Mouse (Mus musculus): ENCODE data around the gene Eef1b2.
A peak's percentile ranks its signal among the peaks of the same experiment; 100 is the strongest.

Gene Eef1b2

DNA sequence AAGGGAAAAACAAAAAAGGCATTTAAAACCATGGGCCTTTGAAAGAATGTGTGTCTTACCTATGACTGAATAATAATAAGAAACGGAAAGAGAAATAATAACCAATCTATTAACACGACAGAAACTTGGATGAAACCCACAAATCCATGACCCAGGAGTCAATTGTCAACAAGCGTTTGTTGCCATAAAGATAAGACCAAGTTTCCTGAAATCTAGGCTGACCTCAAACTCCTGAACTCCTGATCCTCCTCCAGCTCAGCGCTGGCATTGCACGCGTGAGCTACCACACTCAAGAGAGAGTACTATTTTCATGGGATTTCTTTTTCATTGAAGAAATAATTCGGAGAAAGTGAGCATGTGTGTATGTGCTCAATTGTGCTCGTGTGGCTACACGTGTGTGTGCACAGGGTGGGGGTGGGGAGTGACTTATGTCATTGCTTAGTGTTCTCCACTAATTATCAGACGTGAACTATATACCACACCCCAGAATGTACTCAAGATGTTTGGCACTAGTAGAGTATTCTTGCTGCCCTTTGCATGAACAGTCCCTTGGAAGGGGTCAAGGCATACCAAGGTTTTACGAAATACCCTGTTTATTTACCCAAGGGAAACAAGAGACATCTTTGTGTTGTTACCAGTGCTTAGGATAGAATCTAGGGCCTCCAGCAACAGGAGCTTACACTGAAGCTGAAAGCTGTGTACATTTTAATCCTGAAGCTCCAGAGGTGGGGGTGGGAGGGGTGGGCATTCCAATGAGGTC lies 15.9 kb downstream of the Eef1b2 start:
- no peak for DNase-seq (ENCODE audit: low read depth, low spot score)

DNA sequence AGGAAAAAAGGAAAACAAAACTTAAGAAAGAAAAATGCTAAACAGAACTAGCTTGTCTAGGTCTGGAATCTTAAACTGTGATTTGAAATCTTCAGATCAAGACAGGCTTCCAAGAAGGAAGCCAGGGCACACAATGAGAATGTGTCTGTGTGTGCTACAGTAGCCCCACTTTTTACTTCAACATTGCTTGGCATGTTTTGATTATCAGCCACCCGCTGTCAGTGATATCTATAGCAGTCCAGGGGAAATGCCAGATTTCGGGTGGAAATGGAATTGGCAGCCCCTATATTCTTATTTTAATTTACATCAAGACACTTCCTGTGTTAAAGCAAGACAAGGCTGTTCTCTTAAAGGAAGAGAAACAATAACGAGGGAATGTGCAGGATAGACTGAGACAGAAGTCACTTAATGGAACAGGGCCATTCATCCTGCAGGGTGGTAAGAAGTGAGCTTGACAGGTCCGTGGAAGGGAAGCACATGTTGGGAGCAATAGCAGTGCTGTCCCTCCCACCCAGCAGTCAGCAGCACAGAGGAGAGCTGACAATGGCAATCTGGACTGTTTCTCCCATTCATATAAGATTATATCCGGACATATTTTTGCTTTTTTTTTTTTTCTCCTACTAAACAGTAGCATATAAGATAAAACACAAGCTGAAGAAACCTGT lies 19.4 kb downstream of the Eef1b2 start:
- no peak for DNase-seq (ENCODE audit: low read depth, low spot score)

DNA sequence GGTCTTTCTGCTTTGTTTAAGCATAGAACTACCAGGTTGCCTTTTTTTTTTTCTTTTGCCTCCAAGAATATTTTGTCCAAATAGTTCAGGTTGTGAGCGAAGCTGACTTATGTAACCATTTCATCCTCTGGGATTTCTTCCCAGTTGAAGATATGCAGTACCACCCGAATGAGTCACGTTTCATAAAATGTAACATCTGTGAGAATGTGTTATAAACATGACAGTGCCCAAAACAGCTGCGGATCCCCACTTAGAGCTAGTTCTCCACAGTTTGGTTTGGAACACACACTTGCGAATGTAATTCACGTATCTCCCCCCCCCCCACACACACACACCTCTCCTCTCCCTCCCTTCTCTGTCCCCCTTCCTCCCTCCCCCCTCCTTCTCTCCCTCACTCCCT lies 22.8 kb downstream of the Eef1b2 start:
- no peak for DNase-seq (ENCODE audit: low read depth, low spot score)

DNA sequence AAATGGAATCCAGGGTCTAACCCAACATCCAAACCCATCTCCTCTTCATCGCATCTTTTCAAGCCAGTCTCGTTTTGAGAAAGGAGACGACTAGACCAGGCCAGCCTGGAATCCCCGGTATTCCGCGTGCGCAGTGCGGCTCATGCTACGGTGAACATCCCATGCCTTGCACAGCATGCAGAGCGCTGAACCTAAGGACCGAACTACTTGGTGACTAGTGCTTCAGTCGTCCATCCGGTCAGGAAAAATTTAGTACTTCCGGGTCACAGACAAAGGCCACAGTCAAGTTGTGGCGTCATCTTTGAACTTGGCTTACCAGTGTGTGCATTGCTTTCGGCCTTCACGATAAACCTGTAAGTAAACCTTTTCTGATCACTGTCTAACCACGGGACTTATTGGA lies 23.7 kb downstream of the Eef1b2 start:
- DNase-seq (ENCODE audit: low read depth, low spot score) = peak; percentile 83

DNA sequence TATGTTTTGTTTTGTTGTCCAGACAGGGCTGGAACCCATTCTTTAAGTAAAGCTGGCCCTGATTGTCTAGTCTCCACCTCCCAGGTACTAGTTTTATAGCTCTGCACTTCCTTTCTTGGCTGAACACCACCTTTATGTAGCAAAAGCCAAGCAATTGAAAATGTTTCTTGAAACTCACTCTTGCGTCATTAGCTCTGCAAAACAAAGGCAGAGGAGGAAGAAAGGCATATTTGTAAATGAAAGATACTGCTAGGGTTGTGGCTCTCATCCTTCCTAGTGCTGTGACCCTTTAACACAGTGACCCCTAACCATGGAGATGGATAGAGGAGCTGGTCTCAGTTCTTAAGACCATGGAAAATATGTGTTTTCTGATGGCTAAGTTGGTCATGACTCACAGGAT lies 25.0 kb downstream of the Eef1b2 start:
- DNase-seq (ENCODE audit: low read depth, low spot score) = no peak

DNA sequence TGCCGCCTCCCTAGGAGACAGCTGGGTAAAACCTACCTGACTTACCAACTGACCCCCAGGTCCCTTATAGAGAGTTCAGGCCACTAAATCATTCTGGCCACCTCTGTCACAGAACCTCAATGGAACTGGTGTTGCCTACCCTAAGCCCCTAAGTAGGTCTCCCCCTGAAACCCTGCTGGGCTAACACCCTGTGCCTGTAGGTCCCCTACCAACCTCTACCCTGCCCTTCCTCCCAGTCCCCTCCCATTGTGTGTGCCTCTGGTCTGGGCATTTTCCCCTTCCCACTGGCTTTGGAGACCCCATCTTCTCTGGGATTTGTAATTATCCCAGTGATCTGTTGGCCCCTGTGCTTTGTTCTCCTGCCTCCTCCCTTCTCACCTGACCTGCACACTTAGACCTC lies 26.8 kb downstream of the Eef1b2 start:
- DNase-seq (ENCODE audit: low read depth, low spot score) = no peak

DNA sequence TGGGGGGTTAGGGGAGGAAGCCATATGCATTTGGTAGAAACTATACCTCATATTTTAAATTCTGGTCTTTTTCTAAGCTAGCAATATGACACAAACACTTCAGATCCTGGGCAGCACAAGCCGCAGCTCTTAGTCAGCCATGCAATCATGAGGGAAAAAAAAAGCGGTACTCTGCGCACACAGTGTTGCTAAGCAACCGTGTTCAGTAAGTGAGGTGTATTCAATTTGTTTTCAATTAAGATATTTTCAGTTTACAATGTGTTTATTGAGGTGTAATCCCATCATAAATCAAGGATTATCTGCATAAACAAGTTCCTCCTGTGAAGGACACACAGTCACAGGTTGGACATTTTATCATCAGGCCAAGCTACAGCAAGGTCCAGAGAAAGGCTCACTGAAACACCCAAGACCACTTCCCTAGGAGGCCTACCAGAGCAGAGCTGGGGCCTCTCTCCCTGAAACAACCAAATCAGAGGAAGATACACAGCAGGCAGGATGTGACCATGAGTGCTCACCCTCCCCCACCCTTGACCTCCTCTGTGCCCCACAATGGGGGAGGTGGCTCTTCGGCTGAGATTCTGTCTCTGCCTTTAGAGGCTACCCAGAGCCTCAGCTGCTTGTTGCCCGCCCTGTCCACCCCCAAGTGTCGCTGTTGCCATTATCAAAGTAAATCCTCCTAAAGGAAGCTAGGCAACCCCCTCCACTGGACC lies 27.5 kb downstream of the Eef1b2 start:
- DNase-seq (ENCODE audit: low read depth, low spot score) = no peak

DNA sequence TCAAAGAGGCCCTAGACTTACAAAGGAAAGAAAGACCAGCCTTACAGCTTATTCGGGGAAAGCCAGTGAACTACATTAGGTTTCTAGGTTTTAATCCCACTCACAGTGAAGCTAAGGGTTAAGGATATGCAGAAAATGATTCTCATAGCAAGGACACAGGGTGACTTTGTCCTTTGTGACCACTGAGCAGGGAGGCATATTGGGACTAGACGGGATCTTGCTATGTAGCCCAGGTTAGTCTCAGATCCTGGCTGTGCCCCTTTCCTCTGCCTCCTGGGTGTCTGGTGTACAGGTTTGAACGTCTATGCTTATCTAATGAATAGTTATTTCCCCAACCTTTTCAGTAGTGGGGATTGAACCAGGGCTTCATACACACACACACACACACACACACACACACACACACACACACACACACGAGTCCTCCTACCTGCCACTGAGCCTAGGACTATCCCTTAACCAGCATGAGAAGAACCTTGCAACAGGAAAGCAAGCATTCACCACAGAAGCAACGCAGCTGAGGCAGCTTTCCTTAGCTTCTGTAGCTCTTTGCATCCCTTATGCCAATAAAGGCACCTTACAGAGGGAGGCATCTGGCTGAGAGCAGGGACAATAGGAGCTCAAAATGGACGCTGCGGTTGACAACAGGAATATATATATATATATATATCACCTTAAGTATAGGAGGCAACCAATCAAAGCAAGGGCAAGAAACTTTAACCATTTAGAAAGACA lies 28.2 kb downstream of the Eef1b2 start:
- no peak for DNase-seq (ENCODE audit: low read depth, low spot score)

DNA sequence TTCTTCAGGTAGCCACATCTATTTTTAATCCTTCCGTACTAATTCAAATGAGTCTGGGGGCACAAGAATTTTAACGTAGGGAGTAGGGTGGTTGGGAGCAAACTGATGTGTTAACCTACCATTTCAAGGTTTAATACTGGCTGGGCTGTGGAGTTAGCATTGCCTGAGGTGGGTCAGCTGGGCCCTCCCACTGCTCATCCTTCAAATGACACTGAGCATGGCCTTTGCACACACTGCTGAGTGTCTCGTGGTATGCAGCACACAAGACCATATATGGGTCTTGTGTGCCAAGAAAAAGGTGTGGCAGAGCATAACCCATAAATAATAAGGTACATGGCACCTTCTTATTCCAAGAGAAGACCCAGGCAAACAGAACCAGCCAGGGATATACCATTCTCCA lies 31.0 kb downstream of the Eef1b2 start:
- DNase-seq (ENCODE audit: low read depth, low spot score) = no peak

DNA sequence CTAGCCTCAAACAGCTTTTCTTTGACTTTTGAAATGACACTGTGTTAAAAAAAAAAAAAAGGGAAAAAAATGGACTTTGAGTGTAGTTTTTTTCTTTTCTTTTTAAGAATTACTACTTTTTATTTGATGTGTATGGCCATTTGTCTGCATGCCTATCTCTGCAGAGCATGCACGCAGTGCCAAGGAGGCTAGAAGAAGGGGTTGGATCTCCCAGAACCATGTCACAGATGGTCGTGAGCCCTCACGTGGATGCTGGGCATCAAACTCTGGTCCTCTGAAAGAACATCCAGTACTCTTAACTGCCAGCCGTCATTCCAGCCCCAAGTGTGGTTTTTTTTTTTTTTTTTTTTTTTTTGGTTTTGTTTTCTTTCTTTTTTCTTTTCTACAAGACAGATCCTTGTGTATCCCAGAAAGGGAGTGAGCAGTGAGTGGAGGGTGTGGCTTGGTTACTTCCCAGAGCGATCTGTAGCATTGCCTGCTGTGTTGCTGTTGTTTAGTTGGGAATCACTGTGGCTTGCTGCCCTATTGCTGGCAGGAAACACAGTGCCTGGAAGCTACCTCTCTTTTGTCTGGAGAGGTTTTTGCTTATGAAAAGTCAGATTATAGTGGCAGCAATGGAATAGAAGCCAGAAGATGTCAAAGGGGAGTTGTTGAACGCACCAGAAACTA lies 33.4 kb downstream of the Eef1b2 start:
- no peak for DNase-seq (ENCODE audit: low read depth, low spot score)

DNA sequence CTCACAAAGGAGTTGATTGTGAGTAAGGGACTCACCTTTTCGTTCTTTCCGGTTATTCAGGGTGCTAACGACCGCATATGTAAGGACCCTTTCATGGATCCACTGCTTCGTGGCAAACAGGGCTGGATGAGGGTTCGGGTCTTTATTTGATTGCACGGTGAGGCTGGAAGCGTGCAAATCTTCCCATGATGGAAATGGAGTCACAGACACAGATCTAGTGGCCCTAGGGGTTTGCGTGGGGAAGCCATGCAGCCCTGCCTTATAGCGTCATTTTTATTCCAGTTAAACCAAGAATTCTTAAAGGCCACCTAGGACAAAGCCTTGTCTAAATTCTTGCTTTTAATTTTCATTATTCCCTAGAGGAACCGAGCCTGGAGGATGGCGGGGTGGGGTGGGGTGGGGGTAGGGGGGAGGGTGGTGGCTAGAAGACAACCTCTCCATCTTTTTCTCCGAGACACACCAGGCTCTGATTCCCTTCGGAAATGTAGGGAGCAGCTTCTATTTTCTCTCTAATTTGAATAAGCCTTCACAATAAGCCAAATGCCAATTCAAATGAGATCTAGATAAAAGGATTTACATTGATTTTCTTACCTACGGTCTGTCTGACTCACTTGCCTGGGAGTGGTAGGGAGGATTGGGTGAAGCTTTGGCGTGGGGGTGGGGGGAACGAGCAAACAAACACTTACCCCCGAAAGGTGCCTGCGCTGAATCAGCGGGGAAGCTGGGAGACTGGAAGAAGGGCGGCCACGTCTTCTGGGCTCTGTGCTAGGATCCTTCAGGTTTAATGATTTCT lies 37.0 kb downstream of the Eef1b2 start:
- DNase-seq (ENCODE audit: low read depth, low spot score) = no peak

DNA sequence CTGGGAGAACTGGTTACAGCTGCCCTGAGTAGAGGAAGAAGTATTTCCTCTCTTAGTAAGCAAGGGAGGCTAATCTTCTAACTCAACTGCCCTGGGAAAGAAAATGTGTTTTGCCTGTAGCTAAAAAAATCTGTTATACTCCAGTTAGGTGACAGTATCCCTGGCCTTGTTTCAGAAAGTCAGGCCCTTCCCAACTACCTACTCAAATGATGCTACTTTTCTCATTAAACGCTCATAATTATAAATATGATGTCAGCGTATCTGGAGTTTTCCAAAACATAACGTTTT lies 37.6 kb downstream of the Eef1b2 start, which contains the start of gene Gpr1:
Gpr1 (minus strand) TSS at position 273 of the 288 bp plus-strand sequence.
- DNase-seq (ENCODE audit: low read depth, low spot score) = no peak

DNA sequence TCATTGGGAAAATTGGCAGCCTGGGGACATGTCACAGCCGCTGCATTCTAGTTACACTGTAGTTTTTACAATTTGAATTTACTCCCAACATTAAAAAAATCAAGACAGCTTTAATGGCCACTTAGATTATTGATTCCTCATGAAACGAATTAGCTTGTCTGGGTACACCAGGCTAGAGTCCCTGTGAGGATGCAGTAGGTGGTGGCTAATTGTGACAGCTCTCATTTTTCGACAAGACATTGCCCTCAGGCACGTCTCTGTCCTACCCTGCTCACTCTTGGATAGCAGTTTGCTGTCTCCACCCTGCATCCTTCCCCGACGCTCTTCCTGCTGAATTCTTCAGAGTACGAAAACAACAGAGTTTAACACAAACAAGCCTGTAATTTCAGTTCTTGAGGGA lies 38.0 kb downstream of the Eef1b2 start:
- DNase-seq (ENCODE audit: low read depth, low spot score) = no peak

DNA sequence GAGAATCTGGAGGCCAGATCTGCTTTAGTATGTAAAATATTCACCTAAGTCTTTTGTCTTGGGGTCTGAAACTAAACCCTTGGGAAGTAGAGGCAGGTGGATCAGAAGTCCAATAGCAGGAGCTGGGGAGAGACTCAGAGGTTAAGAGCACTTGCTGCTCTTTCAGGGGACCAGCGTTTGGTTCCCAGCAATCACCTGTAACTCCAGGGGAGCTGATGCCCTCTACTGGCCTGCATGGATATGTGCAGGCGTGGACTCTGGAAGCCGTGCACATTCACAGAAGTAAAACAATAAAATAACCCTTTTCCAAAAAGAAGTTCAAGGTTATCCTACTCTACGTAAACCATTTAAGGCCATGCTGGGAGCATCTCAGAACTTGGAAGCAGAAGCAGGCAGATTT lies 42.7 kb downstream of the Eef1b2 start:
- no peak for DNase-seq (ENCODE audit: low read depth, low spot score)

DNA sequence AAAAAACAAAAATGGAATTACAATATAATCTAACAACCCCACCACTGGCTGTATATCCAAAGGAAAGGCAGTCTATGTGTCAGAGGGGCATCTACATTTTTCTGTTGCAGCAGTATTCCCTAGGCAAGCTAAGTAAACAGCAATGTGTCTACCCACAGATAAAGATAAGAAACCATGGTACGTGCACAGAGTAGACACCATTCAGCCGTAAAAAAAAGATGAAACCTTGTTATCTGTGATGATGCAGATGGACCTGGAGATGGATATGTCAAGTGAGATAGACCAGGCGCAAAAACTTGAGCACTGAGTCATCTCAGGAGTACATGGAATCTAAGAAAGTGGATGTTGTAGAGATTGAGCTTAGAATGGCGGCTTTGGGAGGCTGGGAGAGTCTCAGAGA lies 48.4 kb downstream of the Eef1b2 start:
- no peak for DNase-seq (ENCODE audit: low read depth, low spot score)

DNA sequence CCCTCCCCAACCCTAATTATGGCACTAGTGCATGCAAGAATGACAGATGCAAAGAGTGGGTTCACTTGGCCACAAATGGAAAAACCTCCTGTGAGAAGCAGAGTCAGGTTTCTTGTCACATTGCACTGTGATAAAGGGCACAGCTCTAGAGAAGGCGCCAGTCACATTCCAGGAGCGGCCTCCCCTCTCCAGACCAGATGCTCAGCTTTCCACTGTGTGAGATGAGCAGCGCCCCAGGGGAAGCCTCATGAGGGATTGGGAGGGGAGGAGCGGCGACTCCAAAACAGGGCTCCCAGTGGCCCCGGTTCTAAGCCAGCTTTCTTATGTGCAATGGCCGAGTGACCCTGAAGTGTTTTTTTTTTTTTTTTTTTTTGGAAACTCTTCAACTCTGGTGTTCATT lies 49.3 kb downstream of the Eef1b2 start:
- no peak for DNase-seq (ENCODE audit: low read depth, low spot score)

DNA sequence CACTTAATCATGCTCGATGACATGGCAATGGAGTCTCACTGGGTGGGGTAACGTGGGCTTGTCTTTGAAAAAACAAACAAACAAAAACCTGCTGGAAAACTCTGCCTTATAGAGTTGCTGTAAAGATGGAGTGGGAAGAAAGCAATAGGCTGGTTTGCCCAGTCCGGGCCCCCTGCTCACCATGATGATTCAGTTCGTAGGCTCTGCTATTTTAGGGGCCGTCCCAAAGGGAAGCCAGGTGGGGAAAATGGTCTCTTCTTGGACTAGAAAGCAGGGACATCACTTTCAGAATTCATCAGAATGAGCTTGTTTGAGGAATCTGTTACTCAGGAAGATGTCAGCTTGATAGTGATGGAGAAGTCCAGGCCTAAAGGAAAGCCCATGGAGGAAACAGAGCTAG lies 50.6 kb downstream of the Eef1b2 start:
- no peak for DNase-seq (ENCODE audit: low read depth, low spot score)

All from WW6 (cell line).